Mouse (Mus musculus) liver, postnatal 0 days (tissue): ENCODE measurements around the gene Ppp3cb.

Experiments
- CTCF ChIP-seq: sonication (generic); IDR thresholded peaks from 2 replicates; pipeline ENCODE4 v1.5.1; 2016; ENCODE audit warnings: antibody characterized with exemption, low read depth
- EP300 ChIP-seq: IDR thresholded peaks from 2 replicates; pipeline ENCODE4 v1.6.1; 2016; ENCODE audit warnings: antibody characterized with exemption, low read depth, mild to moderate bottlenecking

DNA sequence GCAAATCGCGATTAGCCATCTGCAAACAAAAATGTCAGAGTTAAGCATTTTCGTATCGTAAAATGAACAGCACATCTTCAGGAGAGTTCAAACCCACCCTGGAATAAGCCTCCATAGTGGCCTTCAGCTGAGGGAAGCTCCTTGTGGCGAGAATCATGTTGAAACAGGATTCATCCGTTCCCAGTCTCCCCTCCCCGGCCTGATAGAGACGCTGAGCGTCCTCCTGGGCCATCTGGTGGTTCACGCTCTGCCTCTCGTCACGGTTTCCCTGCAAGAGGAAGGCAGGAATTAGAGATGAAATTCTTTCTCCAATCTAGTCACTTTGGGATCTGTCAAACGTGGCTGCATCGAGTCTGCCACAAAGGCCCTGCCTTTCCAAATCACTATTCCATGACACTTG is 86.2 kb downstream of the Ppp3cb start:
- no peak for TF ChIP-seq CTCF
- no peak for TF ChIP-seq EP300
